Mouse (Mus musculus) cerebellum, postnatal 14 days (tissue): ENCODE data around the gene Polr2j.
A peak's percentile ranks its signal among the peaks of the same experiment; 100 is the strongest.

Experiments
- DNase-seq, 2 experiments: peaks; one replicate each; pipeline ENCODE4 v3.0.0; 2021; ENCODE audit warnings: mixed read lengths in 2 of 2

Gene Polr2j

DNA sequence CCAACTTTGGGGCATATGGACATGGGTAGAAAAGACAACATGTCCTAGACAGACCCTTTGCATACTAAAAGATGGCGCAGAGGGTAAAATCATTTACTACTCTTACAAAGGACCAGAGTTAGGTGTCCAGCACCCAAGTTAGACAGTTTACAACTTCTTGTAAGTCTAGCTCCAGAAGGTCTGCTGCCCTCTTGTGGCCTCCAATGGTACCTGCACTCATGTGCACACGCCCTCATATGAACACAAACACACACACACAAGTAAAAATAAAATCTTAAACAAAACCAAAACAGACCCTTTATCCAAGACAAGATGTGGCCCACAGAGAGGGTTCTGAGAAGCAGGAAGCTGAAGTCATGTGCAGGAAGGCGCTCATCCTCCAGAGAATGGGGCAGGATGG lies 51.6 kb downstream of the Polr2j start:
- DNase-seq = peak in 1 of 2 experiments; percentile 41

DNA sequence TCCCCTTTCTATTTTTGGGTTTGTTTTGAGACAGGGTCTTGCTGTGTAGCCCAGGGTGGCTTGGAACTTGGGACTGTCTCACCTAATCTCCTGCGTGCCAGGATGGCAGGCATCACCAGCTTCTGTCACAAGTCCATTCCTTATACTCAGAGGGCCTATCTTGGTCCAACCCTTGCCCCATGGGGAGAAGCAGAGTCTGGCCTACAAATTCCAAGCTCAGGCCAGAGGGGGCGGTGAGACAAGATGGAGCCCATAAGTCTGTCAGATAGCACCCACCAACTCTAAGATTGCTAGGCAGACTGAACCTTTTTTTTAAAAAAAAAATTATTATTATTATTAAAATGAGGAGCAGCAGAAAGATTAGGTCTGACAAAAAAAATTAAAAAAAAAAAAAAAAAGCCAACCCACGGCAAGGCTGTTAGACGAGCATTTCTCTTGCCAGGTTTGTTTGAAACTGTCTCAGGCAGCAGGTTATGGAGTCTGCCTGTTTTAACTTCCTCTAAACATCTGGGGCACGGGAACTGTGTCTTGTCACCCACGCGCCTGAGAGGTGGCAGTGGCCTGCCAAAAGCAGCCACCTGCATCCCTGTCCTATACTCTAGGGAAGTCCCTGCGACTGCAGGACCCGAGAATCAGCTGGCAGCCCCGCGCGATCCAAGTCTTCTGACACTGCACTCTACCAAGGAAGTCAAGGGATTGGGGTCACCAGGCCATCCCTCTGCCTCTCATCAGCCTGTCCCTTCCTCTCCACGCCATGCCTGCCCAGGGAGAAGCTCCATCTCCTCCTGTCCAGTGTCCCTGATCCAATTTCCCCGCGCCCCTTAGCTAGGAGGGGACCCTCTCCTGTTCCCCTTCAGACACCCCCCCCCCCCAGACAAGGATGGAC lies 53.4 kb downstream of the Polr2j start:
- DNase-seq = peak; percentile 60 to 62

DNA sequence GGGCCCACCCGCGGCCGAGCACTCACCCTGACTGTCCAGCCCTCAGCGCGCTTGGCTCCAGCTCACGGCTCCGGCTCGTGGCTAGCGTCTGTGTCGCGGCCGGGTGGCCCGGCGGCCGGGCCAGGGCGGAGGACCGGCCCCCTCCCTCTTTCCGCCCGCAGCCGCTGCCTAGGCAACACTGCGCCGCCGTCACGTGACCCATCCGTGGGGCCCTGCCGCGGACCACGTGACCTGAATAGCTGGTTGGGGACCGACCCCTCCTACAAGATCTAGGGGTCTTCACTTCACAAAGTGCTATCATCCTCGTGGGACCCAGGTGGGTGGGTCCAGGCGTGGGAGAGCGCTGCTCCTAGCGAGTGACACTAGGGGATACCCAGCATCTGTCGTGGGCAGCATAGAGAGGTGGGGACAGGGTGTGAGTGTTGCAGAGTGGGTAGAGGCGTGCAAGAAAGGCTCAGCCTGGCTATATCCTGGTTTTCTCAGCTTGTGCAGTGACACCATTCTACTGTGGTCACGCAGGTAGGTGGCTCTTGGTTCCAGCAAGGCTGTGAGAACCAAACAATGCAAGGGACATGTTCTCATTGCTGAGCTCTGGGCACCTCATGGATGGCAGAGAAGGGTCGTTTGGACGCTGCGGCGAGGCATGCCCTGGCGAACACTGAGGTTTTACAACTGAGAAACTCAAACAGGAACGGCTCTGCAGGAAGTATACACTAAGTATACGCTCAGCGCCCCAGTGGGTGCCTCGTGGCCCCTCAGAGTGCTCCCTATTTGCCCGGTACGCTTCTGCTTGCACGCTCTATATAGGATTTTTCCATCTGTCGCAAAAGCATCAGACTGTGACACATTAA lies 54.3 kb downstream of the Polr2j start, which contains the start of gene Orai2:
Gene Orai2, minus strand, starts transcription at position 202 of the 851 bp plus-strand sequence.
- peak; percentile 88 to 92 for DNase-seq

DNA sequence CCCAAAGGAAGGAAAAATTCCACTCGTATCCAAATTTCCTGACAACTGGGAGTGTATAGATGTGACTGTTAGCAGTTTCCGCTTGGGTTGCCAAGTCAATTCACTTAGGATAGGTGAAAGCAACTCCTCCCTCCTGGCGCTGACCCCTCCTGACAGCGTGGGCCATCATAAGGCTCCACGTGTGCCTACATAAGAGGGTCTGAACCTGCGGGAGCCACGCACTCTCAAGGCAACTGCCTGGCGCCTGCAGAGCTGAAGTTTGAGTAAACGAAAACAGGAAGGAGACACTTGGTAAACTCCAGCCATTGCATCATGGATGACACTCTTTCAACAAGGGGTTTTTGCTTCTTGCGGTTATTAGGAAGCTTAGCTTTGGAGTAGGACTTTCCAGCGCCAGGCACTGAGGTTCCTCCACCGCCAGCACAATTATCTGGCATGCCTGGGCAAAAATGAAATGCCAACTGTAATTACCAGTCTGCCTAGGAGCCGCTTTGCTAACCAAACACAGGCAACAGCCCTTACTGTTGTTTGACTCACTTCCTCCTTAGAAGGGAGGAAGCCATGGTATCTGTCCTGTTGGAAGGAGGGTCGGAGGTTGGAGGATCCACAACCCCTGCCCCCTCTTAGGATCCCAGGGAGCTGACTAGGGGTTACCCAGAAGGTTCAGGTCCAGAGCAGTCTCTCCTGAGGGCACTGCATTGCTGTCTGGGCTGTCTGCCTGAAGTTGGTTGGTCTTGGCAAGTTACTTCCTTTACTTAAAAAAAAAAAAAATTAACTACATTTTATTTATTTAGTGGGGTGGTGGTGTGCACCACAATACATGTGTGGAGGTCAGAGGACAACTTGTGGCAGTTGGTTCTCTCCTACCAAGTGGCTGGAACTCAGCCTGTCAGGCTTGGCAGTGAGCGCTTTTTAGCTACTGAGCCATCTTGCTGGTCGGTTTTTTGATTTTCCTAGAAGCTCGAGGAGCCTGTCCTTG lies 55.2 kb downstream of the Polr2j start:
- DNase-seq = no peak
